Mouse (Mus musculus): Measurements from ENCODE around the gene Trim69.
A peak's percentile ranks its signal among the peaks of the same experiment; 100 is the strongest.

Trim69 gene

DNA sequence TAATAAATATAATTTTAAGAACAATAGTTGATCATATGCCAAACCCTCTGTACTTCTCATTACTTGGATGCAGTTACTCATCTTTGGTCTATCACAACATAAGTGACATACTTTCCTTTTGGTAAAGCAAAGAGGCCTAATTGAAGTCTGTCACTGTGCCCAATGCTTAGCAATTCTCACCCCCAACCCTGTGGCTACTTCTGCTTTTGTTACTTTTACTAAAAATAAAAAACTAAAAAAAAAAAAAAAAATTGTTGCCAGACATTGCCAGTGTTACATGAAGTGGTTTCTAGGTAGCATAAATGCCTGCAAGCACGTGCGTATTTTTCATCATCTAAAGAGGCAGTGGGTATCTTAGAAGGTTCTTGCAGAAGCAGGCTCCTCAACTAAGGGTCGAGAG is 7.7 kb upstream of the Trim69 start:
- peak; percentile 38 for DNase-seq (ENCODE audit: inconsistent ontology term)

DNA sequence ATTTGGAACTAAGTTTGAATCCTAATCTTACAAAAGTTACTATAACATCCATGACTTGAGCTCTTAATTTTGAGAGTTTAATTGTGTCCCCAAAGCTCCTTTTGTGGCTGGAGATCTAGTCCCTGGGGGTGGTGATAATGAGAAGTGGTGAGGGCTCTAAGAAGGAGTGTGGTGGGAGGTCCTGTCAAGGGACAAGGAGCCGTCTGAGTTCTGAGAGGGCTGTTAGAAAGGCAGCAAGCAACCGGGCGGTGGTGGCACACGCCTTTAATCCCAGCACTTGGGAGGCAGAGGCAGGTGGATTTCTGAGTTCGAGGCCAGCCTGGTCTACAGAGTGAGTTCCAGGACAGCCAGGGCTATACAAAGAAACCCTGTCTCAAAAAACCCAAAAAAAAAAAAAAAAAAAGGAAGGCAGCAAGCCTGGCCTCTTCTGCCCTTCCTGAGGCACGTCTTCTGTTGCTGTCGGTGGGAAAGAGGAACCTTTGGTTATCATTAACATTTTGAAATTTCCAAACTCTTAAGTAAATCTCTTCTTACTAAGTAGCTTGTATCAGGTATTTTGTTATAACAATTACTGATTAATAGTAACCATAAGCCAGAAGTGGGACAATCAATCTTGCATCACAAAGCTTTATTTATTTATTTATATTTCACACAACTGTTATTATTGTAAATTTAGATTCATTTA is 6.7 kb upstream of the Trim69 start:
- DNase-seq (ENCODE audit: inconsistent ontology term): no peak

DNA sequence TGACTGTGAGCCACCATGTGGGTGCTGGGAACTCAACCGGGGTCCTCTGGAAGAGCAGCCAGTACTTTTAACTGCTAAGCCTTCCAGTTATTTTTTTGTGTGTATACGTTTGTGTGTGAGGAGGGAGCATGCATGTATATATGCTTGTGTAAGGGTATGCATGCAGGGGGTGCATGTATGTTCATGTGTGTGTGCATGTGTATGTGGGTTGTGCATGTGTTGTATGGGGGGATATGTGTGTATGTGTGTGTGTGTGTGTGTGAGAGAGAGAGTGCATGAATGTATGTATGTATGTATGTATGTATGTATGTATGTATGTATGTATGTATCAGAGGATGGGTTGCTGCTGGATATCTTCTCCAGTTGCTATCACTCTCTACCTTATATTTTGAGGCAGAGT is 6.0 kb upstream of the Trim69 start:
- DNase-seq (ENCODE audit: inconsistent ontology term): no peak

DNA sequence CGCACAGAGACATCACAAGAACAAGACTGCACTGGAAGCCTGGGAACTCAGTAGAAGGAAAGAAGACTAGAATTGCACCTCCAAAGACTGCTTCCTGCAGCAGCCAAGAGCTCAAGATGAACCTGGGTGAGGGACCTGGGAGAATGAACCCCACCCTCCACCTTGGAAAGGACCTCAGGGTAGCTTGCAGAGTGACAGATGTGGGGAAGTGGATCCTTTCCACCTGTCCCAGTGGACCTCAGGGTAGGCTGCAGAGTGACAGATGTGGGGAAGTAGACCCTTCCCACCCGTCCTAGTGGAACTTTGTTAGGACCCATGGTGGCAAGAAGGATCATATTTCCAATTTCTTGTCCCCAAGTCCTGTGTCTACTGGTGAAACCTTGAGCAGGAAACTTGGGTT is 5.2 kb upstream of the Trim69 start:
- no peak for DNase-seq (ENCODE audit: inconsistent ontology term)

DNA sequence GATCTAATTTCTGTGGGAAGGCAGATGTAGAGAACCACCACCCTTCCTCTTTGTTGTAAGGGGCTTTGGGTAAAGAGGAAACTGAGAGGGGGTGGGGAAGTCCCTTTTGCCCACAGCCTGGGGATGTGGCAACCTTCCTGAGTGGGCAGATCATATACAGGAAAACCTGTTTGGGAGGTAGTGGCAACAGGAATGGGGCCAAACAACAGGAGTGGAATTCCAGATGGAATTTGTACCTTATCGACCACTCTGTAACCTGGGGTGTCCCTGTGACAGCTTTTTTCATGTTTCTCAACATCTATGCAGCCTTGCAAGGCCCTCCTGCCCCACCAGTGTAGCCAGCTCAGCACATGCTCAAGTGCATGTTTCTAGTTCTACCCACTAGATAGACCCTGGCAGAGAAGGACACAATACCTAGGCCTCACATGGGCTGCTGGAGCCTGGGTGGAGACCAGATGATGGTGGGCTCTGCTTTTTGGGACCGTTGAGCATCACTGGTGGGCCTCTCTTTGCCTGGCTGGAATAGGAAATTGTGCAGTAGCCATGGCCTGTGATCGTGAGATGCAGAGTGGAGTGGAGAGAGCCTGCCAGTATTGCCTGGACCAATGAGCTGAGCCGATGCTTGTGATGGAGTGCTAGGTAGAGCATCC is 4.3 kb upstream of the Trim69 start:
- DNase-seq (ENCODE audit: inconsistent ontology term): no peak

DNA sequence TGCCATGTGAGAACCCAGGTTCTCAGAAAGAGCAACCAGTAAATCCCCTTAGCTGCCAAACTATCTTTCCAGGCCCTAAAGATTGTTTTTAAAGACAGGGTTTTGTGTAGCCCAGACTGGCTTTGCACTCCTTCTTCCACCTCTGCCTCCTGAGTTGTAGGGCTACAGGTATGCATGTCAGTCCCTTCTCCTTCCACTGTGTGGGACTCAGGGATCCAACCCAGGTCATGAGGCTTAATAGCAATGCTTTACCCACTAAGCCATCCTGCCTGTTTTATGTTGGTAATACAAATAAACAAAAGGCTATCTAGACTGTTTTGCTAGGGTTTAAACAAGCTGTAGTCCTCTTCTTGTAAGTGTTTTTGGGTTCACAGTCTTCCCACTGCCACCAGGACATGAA is 2.9 kb upstream of the Trim69 start:
- no peak for DNase-seq (ENCODE audit: inconsistent ontology term)

DNA sequence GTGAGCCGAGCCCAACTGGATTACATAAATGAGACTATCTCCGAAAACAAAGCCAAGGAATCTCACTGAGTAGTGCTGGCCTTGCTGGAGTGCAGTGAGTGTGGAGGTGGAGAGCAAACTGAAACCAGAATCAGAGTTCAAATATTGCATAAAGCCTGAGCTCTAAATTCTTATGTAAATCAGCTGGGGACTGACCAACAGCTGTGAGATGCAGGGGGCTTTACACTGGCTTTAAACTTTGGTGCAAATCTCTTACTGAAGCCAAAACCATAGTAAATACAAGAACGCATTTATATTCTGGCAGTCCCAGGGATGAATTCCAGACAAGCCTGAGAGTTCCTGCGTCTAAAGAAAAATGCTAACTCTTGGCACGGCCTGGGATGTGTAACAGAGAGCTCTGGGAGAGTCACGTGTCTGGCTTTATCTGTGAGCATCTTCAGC is 2.1 kb upstream of the Trim69 start:
- peak; percentile 62 for DNase-seq (ENCODE audit: inconsistent ontology term)

DNA sequence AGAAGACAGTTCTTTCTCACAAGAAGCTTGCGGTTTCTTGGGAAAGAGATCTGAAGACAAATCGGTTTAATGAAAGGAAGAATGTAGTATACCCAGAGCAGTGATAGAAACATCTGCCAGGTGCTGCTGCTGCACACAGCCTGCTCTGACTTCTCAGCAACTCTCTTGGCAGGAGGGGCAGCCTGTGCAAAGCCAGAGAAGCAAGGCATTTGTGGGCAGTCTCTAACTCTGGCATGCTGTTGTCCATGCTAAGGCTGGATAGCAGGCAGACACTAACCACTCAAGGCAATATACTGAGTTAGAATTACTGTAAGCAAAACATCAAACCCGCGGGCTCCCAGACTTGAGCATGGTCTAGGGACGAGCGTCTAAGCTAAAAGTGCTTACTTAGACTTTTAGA is 833 bp upstream of the Trim69 start:
- DNase-seq (ENCODE audit: inconsistent ontology term): no peak

DNA sequence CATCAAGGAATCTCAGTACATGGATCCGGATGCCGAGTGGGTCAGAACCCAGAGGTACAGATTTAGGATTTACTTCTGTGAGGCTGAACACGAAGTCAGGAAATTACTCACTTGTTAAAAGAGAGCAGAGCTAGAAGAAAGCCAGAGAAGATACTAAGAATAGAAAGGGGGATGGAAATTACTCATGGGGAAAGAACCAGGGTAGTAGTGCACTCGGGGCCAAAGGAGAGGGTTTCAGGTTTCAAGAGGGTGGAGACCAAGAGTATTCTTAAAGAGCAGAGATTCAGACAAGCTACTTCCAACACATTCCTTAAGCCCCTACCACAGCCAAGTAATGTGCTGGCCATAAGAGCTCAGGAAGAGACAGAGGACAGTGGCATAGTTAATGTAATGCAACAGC is 1.0 kb downstream of the Trim69 start:
- DNase-seq (ENCODE audit: inconsistent ontology term): peak; percentile 32

DNA sequence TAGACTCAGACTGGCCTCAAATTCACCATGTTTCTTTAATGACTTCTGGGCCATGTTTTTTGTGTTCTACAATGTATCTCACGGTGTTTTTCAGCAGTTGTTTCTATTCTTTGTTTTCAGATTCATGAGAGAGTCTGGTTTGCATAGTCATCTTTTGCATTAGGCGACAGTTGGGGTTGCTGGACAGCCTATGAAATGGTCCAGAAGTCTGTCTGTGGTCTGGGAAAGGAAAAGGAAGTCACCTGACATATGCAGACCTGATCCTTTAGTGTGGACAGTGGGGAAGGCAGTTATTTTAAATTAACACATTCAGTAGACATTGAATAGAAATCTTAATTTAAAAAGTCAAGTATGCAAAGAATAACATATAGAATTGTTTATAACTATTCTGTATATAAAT is 2.0 kb downstream of the Trim69 start:
- no peak for DNase-seq (ENCODE audit: inconsistent ontology term)

DNA sequence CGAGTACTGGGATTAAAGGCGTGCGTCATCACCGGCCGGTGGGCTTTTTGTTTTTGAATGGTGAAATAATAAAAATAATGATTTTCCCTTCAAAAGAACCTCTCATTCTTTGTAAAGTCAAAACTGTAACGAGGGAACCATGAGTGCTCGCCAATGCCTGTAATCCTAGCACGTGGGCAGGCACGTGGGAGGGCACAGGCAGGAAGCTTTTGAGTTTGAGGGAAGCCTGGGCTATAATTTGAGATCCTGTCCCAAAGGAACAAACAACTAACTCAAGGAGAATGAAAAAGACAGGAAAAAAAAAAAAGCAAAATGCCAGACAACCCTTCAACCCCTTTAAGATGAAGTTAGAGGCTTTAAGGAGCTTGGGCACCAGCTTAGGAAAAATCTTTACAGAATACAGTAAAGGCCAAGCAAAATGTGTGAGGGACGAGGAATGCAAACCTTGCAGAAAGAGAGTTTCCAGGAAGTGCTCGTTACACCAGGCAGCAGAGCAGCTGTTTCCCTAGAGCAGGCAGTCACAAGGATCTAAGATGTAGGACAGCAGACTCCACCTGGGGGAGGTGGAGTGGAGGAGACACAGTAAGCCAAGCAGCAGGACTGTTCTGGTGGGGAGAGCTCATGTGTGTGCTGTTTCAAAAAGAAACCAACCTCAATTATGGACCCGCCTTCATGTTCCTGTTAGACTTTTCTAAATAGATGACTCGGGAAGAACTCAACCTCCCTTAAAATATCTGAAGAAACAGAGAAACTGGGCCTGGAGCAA is 3.1 kb downstream of the Trim69 start:
- no peak for DNase-seq (ENCODE audit: inconsistent ontology term)

DNA sequence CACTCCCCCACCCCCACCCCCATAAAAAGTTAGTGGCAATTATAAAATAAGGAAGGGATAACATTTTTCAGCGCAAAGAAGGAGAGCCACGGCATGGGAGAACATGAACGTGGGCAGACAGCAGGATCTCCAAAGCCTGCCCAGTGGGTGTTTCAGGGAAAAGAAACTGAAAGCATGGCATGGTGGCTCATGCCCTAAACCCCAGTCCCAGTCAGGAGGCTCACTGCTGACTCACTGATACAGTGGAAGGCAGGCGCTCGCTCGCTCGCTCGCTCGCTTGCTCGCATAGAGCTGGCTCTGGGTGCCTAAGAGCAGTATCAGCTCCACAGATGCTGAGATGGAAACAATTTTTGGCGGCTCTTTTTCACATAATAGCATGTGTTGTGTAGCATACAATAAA is 3.8 kb downstream of the Trim69 start:
- peak; percentile 38 for DNase-seq (ENCODE audit: inconsistent ontology term)

DNA sequence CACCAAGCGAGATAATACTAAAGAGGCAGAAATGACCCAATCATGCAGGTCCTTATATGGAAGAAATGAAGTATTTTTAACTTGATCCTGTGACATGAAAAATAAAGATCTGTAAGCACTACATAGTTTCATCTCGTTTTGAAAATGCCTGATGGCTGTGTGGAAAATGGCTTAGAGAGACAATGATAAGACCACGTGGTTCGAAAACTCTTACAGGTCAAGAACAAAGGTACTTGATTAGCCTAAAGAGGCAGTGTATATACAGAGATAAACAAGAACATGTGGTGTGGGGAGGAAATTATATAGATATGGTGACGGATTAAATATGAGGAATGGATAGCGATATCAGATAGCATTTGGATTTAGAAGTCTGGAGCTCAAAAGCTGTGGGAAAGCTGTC is 10.8 kb downstream of the Trim69 start:
- DNase-seq (ENCODE audit: inconsistent ontology term): no peak

DNA sequence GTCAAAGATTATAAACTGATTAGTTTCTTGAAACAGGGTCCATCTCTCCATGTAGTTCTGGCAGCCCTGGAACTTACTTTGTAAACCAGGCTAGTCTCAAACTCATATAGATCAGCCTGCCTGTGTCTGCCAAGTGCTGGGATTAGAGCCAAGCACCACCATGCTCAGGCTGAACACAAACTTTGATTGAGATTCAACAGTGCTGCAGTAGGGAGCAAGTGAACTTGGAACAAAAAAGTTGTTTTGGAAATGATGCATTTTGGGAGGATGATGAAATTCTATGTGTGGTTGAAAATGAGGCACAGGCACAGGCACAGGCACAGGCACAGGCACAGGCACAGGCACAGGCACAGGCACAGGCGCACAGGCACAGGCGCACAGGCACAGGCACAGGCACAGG is 11.7 kb downstream of the Trim69 start:
- no peak for DNase-seq (ENCODE audit: inconsistent ontology term)

DNA sequence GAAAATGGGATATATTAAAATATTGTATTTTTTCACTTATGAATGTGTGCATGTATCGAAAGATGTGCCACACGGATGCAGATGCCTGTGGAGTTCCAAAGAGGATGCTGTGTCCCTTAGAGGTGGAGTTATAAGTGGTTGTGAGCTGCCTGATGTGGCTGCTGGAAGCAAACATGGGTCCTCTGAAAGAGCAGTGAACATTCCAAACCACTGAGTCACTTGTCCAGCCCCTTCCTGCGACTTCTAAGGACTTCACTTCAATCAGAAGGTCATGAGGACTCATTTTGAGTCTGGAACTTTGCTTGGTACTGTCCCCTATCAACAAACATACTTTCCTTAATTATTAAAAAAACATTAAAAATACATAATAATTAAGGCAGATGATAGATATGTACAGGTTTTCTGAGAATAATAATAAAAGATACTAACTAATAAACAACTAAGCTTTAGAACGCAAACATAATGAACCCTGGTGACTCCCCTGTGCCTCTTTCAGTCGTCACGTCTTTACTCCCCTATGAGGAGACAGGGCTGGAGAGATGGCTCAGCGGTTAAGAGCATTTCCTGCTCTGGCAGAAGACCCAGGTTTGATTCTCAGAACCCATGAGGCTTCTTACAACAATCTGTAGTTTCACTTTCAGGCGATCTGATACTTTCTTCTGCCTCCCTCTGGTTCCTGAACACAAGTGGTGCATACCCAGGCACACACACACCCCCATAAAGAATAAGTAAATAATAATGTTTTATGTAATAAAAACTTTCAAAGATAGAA is 19.7 kb downstream of the Trim69 start:
- peak; percentile 36 for DNase-seq (ENCODE audit: inconsistent ontology term)

DNA sequence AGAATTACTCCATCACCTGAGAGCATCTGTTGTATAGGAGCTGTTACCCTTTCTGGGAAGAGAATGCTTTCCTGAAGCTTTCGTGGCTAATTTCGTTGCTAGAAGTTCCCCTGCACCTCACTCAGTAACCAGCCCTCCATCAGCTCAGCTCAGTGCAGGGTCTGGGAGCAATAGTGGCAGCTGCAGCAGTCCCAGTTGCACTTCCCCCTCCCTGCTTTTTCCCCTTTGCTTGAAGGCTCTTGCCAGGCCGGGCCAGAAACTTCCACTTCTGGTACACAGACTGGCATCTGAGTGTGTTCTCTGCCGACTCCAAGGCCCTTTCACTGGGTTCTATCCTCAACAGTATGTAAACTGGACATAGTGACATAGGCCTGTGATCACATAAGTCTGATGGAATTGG is 24.6 kb downstream of the Trim69 start:
- DNase-seq (ENCODE audit: inconsistent ontology term): no peak

DNA sequence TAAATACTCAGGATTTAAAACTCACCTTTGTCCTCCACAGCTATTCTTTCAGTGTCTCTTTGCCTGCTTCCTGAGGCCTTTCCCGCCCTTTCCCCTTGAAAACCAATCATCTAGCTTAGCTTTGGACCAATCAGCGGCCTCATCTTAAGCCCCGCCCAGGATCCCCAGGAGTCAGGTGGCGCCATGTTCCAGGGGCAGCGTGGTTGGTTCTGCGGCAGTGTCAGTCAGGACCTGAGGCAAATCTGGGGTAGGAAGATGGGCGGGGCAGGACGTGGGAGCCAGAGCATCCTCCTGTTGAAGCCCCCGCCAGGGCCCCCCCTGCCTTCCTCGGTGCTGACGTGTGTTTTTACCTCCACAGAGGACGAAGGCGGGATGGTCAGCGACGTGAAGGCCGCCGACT is 25.6 kb downstream of the Trim69 start, which contains the start of the genes Patl2 and Terb2:
TSS of gene Patl2 (minus strand) at position 84 of the 400 bp plus-strand sequence.
TSS of gene Terb2 (plus strand) at position 167 of the 400 bp plus-strand sequence.
- no peak for DNase-seq (ENCODE audit: inconsistent ontology term)

DNA sequence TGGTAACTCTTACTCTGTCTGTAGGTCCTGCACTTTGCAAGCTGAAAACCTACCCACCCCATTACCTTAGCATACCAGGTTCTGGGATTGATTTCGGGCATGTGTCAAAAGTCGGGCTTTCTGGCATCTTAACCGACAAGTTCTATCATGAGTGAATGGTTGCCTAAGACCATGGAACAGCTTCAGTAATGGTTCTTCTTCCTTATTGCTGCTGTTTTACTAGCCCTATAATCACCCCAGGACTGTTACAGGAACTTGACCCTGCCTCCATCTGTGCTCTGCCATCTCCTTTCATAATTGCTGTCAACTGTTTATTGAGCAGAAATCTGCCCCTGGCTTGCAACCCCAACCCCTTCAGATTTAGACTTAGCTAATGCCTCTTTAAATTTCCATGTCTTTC is 26.3 kb downstream of the Trim69 start:
- no peak for DNase-seq (ENCODE audit: inconsistent ontology term)

DNA sequence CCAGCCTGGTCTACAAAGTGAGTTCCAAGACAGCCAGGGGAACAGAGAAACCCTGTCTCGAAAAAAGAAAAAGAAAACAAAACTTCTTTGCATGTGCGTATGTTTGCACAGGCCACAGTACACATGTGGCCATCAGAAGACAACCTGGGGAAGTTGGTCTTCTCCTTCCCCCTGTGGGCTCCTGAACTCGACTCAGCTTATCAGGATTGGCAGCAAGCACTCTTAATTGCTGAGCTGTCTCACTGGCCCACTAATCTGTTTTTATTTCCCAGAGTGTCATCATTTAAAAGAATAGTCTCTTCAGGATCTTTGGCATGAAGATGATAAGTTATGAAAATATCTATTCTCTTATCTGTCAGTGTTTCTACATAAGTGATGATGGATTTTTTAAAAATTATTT is 31.3 kb downstream of the Trim69 start:
- no peak for DNase-seq (ENCODE audit: inconsistent ontology term)

DNA sequence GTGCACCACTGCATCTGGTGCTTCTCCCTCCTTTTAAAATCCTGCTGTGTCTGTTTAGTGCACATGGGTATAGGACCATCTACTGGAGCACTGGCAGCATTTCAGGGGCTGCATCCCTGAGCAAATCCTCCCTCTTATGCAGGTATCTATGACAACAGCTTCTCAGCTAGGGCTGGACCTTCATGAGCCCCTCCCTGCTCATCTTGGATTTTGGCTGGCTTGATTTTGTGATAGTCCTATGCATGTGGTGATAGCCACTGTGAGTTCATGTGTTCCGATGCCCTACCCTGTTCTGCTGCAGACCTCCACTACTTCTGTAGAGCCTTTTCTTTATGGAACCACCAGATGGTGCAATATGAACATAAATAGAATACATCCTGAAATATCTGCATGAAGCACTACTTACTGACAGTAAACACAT is 34.0 kb downstream of the Trim69 start:
- peak; percentile 43 for DNase-seq (ENCODE audit: inconsistent ontology term)

DNA sequence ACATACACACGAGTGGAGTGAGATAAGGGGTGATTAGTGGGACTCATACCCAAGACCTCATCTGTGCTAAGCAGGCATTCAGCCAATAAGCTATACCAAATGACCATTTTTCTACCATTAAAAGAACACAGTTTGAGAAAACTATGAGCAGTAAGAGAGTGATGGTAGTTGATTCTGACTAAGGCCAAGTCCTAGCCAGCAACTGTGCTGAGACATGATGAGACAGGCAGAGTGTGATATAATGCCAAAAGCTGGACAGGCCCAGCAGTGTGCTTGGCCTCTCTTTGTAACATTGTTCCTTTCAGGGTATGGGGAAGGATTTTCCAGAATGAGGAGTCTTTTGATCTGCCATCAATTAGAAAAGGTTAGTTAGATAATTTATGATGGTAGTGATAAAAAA is 41.0 kb downstream of the Trim69 start:
- no peak for DNase-seq (ENCODE audit: inconsistent ontology term)
